ENCODE assay signal across 19 mouse cellular contexts in the genomic region with DNA sequence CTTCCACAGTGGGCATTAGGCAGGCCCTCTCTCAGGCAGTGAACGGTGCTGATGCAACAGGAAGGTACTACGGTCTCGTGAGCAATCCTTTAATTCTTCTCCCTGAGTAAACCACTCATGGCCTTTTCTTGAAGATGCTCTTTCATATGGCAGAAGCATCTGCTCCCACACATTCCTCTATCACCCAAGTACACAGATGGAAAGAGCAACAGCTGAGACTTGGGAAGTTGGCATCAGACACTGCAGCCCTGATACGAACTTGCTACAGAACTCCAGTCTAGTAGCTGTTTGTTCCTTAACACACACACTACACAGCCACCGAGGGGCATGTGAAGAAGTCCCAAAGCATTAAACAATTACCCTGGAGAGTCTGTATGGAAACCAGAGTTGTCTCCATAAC. TPM values are rescaled to one million over a fixed set of nuclear protein-coding genes. Genes with fewer than 3 reads are reported as not detected.
DNase-seq lines count a peak whose midpoint lies in the region; ATAC-seq and TF ChIP-seq lines count a peak whose summit lies in the region.
"Had no signal": no experiment of that assay in that cellular context is flagged by ENCODE, and none has a peak within 500 bp of the region (broad histone marks: within the 10 kb centered on the region; RNA-seq: fewer than 3 reads in every experiment).

No protein-coding gene starts in this region.

- DNase-seq in frontal cortex, postnatal 10 days (ENCODE audit: low spot score in 2 of 2): no peak
- DNase-seq in A20 (ENCODE audit: low read depth, low spot score): peak; percentile 6
- peak; percentile 13 for DNase-seq in brain, embryonic 14.5 days (ENCODE audit: low read depth)
- DNase-seq in lung, postnatal 36 days: no peak
- no peak for DNase-seq in urinary bladder, postnatal 14 days (ENCODE audit: low spot score)
- DNase-seq: adrenal gland, adult 2 months; adrenal gland, postnatal 14 days; cerebellum, adult 18-20 months; cerebellum, adult 9-10 months; cerebellum, postnatal 14 days; gastrocnemius, postnatal 25 days; heart, adult 18-20 months; heart, postnatal 10 days; heart, postnatal 36 days had no signal

- TF ChIP-seq CTCF in brain, embryonic 14.5 days (IDR thresholded peaks at IDR 0.05; ENCODE audit: borderline replicate concordance, extremely low read depth, insufficient read depth, insufficient read length): no peak

- TF ChIP-seq POLR2A in brain, embryonic 14.5 days (IDR thresholded peaks at IDR 0.05; ENCODE audit: borderline replicate concordance, extremely low read depth, insufficient read depth, insufficient read length, poor library complexity, severe bottlenecking): no peak

- ATAC-seq in frontal cortex, adult (ENCODE audit: low TSS enrichment): peak; percentile 69
- ATAC-seq: CD4-positive, CD25-positive, alpha-beta regulatory T cell, adult 4 months; forebrain, embryonic 15.5 days; hindbrain, embryonic 16.5 days; intestine, embryonic 15.5 days had no signal

RNA-seq across cellular contexts. Expression of gene Fcf1, which starts 46.4 kb away (rescaled TPM):
- polyA plus RNA-seq in brain, embryonic 14.5 days (2012; rRNA removed): 82.0 and 91.1 TPM in 2 replicates

RNA-seq across cellular contexts. Expression of gene Arel1, which starts 46.4 kb away (rescaled TPM):
- polyA plus RNA-seq in brain, embryonic 14.5 days (2012; rRNA removed): 55.9 and 60.9 TPM in 2 replicates

RNA-seq across cellular contexts. Expression of gene Ltbp2, which starts 48.0 kb away (rescaled TPM):
- polyA plus RNA-seq in brain, embryonic 14.5 days (2012; rRNA removed): 0.72 and 1.4 TPM in 2 replicates
- polyA plus RNA-seq: CD4-positive, CD25-positive, alpha-beta regulatory T cell, adult 4 months had no signal

Comparison
In these comparisons a context has a peak if more than half of its experiments do, and no peak if none do; other contexts are left out.
1. DNase-seq: peak in A20 (single experiment) and brain, embryonic 14.5 days (single experiment); none in frontal cortex, postnatal 10 days (0 of 2), lung, postnatal 36 days (single experiment) and urinary bladder, postnatal 14 days (single experiment).